Mouse (Mus musculus) kidney, adult 2 months (tissue): ENCODE measurements around the gene Pdzrn4. TPM values are rescaled to one million over a fixed set of nuclear protein-coding genes. Genes with fewer than 3 reads are reported as not detected.

Source experiments
- DNase-seq: peaks from one replicate; pipeline ENCODE4 v3.0.0; 2021
- H3K27ac ChIP-seq: fragments of 200-500 bp; 2 replicates; pipeline ENCODE4 v1.5.1; 2012; ENCODE audit warnings: low read depth, low read length, control low read depth, inconsistent platforms; ENCODE audit not compliant: insufficient read depth
- H3K27me3 ChIP-seq: fragments of 200-500 bp; replicated peaks from 2 replicates; pipeline ENCODE4 v1.6.1; 2012; ENCODE audit warnings: mild to moderate bottlenecking, moderate library complexity, low read length, inconsistent platforms; ENCODE audit not compliant: control insufficient read depth, insufficient read depth
- H3K36me3 ChIP-seq: fragments of 200-500 bp; 2 replicates; pipeline ENCODE4 v1.6.1; 2012; ENCODE audit warnings: mild to moderate bottlenecking, moderate library complexity, low read length, inconsistent platforms; ENCODE audit not compliant: control insufficient read depth, insufficient read depth
- H3K4me1 ChIP-seq: fragments of 200-500 bp; 2 replicates; pipeline ENCODE4 v1.6.1; 2011; ENCODE audit warnings: low read length; ENCODE audit not compliant: control insufficient read depth, insufficient read depth
- H3K4me3 ChIP-seq: fragments of 200-500 bp; 2 replicates; pipeline ENCODE4 v1.5.1; 2011; ENCODE audit warnings: mild to moderate bottlenecking, low read depth, low read length, control low read depth; ENCODE audit not compliant: insufficient read depth
- CTCF ChIP-seq: fragments of 200-500 bp; conservative IDR thresholded peaks from 2 replicates; pipeline ENCODE4 v1.5.1; 2011; ENCODE audit warnings: low read depth, mild to moderate bottlenecking, control low read depth, low read length, moderate library complexity, mixed read lengths; ENCODE audit not compliant: insufficient read depth, insufficient read length
- POLR2A ChIP-seq: fragments of 200-500 bp; IDR thresholded peaks from one replicate; pipeline ENCODE4 v1.6.1; 2011; ENCODE audit warnings: low read depth, low read length, control low read depth
- WGBS: fragments of 180-500 bp; shearing (Covaris S2); methylation state at CpG from one replicate; pipeline ENCODE4 v1.1.7; 2018; 5-methylcytosine and 5-hydroxymethylcytosine counted together
- polyA plus RNA-seq: library from polyadenylated mRNA; depleted of rRNA; stranded (reverse); fragments of >200 nt; gene quantifications from 2 replicates; pipeline ENCODE4 v1.2.3, GENCODE M21; 2012

The Pdzrn4 gene
- polyA plus RNA-seq, 1 experiment: 0.39 TPM

GRCm38 (mm10) chr15:92584357-92585138 is 187.9 kb downstream of the Pdzrn4 start:
- Histone ChIP-seq H3K4me3 (no peak overlapping the region), H3K36me3 (no peaks in the 10 kb centered on the region), H3K27ac (no peak overlapping the region), H3K27me3 (no peaks in the 10 kb centered on the region), H3K4me1 (no peaks in the 10 kb centered on the region; the same call in 1 of the 2 replicates)
- DNase-seq: no peak
- no peak for TF ChIP-seq CTCF
- TF ChIP-seq POLR2A: no peak
- WGBS: 86% methylated on average over 14 of the region's 14 CpGs

- Histone ChIP-seq H3K4me3 (no peak overlapping the region), H3K27ac (no peak overlapping the region), H3K27me3 (no peaks in the 10 kb centered on the region), H3K36me3 (no peaks in the 10 kb centered on the region), H3K4me1 (no peaks in the 10 kb centered on the region; the same call in 1 of the 2 replicates)
- DNase-seq: no peak
- WGBS: 88% methylated on average over 1 of the region's 1 CpGs
- TF ChIP-seq CTCF: no peak
- no peak for TF ChIP-seq POLR2A
Observed at GRCm38 (mm10) chr15:92587431-92587830, 190.8 kb downstream of the Pdzrn4 start.

GRCm38 (mm10) chr15:92594721-92595120 is 198.0 kb downstream of the Pdzrn4 start:
- 0 out of 2 replicates have a peak, but pooled peaks cover 1% of the 10 kb centered on the region for H3K27me3 ChIP-seq
- H3K4me1 ChIP-seq: peaks cover 3% of the 10 kb centered on the region; the same call in 1 of the 2 replicates
- WGBS: 28% methylated on average over 2 of the region's 2 CpGs
- no peak overlapping the region for H3K4me3 ChIP-seq
- TF ChIP-seq POLR2A: no peak
- no peak for TF ChIP-seq CTCF
- H3K36me3 ChIP-seq: no peaks in the 10 kb centered on the region
- H3K27ac ChIP-seq: no peak overlapping the region
- DNase-seq: no peak

GRCm38 (mm10) chr15:92597011-92597780 is 200.5 kb downstream of the Pdzrn4 start:
- H3K27ac ChIP-seq: peak overlapping the region; percentile 33; the same call in 1 of the 2 replicates
- H3K36me3 ChIP-seq: no peaks in the 10 kb centered on the region
- peak; percentile 19 for DNase-seq
- WGBS: 2% methylated on average over 20 of the region's 20 CpGs
- H3K4me1 ChIP-seq: peaks cover 3% of the 10 kb centered on the region; the same call in 1 of the 2 replicates
- H3K27me3 ChIP-seq: 0 out of 2 replicates have a peak, but pooled peaks cover 1% of the 10 kb centered on the region
- no peak for TF ChIP-seq CTCF
- no peak for TF ChIP-seq POLR2A
- H3K4me3 ChIP-seq: peak overlapping the region; percentile 56

GRCm38 (mm10) chr15:92598380-92599295 is 202.0 kb downstream of the Pdzrn4 start:
- Histone ChIP-seq H3K4me1 (peaks cover 3% of the 10 kb centered on the region; the same call in 1 of the 2 replicates), H3K36me3 (no peaks in the 10 kb centered on the region), H3K4me3 (peak overlapping the region; percentile 18; the same call in 1 of the 2 replicates), H3K27ac (no peak overlapping the region), H3K27me3 (0 out of 2 replicates have a peak, but pooled peaks cover 1% of the 10 kb centered on the region)
- DNase-seq: peak; percentile 19
- TF ChIP-seq POLR2A: no peak
- TF ChIP-seq CTCF: no peak; the same call in 1 of the 2 replicates
- 6% methylated on average over 18 of the region's 18 CpGs for WGBS

- TF ChIP-seq POLR2A: no peak
- no peak for TF ChIP-seq CTCF
- DNase-seq: no peak
- WGBS: 7% methylated on average over 7 of the region's 7 CpGs
- H3K4me3 ChIP-seq: no peak overlapping the region
- peaks cover 3% of the 10 kb centered on the region; the same call in 1 of the 2 replicates for H3K4me1 ChIP-seq
- no peaks in the 10 kb centered on the region for H3K36me3 ChIP-seq
- H3K27me3 ChIP-seq: 0 out of 2 replicates have a peak, but pooled peaks cover 1% of the 10 kb centered on the region
- no peak overlapping the region for H3K27ac ChIP-seq
Observed at GRCm38 (mm10) chr15:92599381-92599780, 202.7 kb downstream of the Pdzrn4 start.
